Mouse (Mus musculus) cerebellum, adult 9-11 months (tissue): ENCODE results near the gene Atrip.

Source experiments
- DNase-seq: peaks from one replicate; pipeline ENCODE4 v3.0.0; 2022

Gene Atrip

GRCm38 (mm10) chr9:109056916-109057315 is 17.0 kb downstream of the Atrip start:
- no peak for DNase-seq

GRCm38 (mm10) chr9:109056081-109056690 is 17.7 kb downstream of the Atrip start:
- no peak for DNase-seq

- DNase-seq = peak; percentile 54
Observed at GRCm38 (mm10) chr9:109055271-109056030, 18.5 kb downstream of the Atrip start.

- peak; percentile 76 for DNase-seq
Observed at GRCm38 (mm10) chr9:109054712-109055111, 19.2 kb downstream of the Atrip start.

- DNase-seq = peak; percentile 14
Observed at GRCm38 (mm10) chr9:109053851-109054250, 20.1 kb downstream of the Atrip start.

GRCm38 (mm10) chr9:109053366-109053765 is 20.6 kb downstream of the Atrip start:
- DNase-seq = peak; percentile 18

- DNase-seq = peak; percentile 14
Observed at GRCm38 (mm10) chr9:109052490-109053260, 21.2 kb downstream of the Atrip start.

- peak; percentile 9 for DNase-seq
Observed at GRCm38 (mm10) chr9:109051651-109052489, 22.1 kb downstream of the Atrip start.

- peak; percentile 5 for DNase-seq
Observed at GRCm38 (mm10) chr9:109051011-109051501, 22.9 kb downstream of the Atrip start.

GRCm38 (mm10) chr9:109050674-109050997 is 23.3 kb downstream of the Atrip start:
- DNase-seq = no peak

GRCm38 (mm10) chr9:109049996-109050673 is 23.8 kb downstream of the Atrip start:
- no peak for DNase-seq

GRCm38 (mm10) chr9:109049316-109049715 is 24.6 kb downstream of the Atrip start:
- no peak for DNase-seq

- peak; percentile 54 for DNase-seq
Observed at GRCm38 (mm10) chr9:109046306-109046705, 27.6 kb downstream of the Atrip start.

- peak; percentile 17 for DNase-seq
Observed at GRCm38 (mm10) chr9:109041351-109041750, 32.6 kb downstream of the Atrip start.

GRCm38 (mm10) chr9:109040906-109041305 is 33.0 kb downstream of the Atrip start:
- DNase-seq = peak; percentile 21

- DNase-seq = peak; percentile 45
Observed at GRCm38 (mm10) chr9:109040216-109040615, 33.7 kb downstream of the Atrip start.

- DNase-seq = peak; percentile 7
Observed at GRCm38 (mm10) chr9:109039681-109040080, 34.2 kb downstream of the Atrip start.

- DNase-seq = peak; percentile 75
Observed at GRCm38 (mm10) chr9:109038901-109039364, 35.0 kb downstream of the Atrip start.

GRCm38 (mm10) chr9:109038086-109038895 is 35.6 kb downstream of the Atrip start, which contains the start of gene Shisa5:
Shisa5 (plus strand) TSS chr9:109038565.
- peak; percentile 63 for DNase-seq

- DNase-seq = no peak
Observed at GRCm38 (mm10) chr9:109032435-109032834, 41.5 kb downstream of the Atrip start.

- no peak for DNase-seq
Observed at GRCm38 (mm10) chr9:109031686-109032085, 42.2 kb downstream of the Atrip start.
